Mouse (Mus musculus) limb, embryonic 14.5 days (tissue): ENCODE measurements around the gene Ranbp3. TPM values are rescaled to one million over a fixed set of nuclear protein-coding genes. Genes with fewer than 3 reads are reported as not detected.
A peak's percentile ranks its signal among the peaks of the same experiment; 100 is the strongest.

ENCODE experiments used
- ATAC-seq: fragments of 200-750 bp; cut with Nextera tagmentation; 2 replicates; pipeline ENCODE4 v1.8.0; 2017; ENCODE audit warnings: low read depth, moderate number of reproducible peaks, moderate TSS enrichment; ENCODE audit not compliant: low FRiP score
- DNase-seq: peaks from one replicate; pipeline ENCODE4 v3.0.0-alpha.2; 2015; ENCODE audit warnings: low spot score
- H3K27ac ChIP-seq: fragments of 300-500 bp; sonication (generic); replicated peaks from 2 replicates; pipeline ENCODE4 v1.5.1; 2014; ENCODE audit warnings: low read depth, mild to moderate bottlenecking, low read length, moderate library complexity, mixed read lengths
- H3K27me3 ChIP-seq: fragments of 300-500 bp; sonication (generic); 2 replicates; pipeline ENCODE4 v1.6.1; 2014; ENCODE audit warnings: low read length, mixed read lengths; ENCODE audit not compliant: control insufficient read depth, insufficient read depth
- H3K36me3 ChIP-seq: fragments of 300-500 bp; sonication (generic); 2 replicates; pipeline ENCODE4 v1.6.1; 2014; ENCODE audit warnings: mild to moderate bottlenecking, low read length, moderate library complexity, mixed read lengths; ENCODE audit not compliant: control insufficient read depth, insufficient read depth
- H3K4me1 ChIP-seq: fragments of 300-500 bp; sonication (generic); 2 replicates; pipeline ENCODE4 v1.6.1; 2014; ENCODE audit warnings: antibody characterized with exemption, low read length, mixed read lengths; ENCODE audit not compliant: control insufficient read depth, insufficient read depth
- H3K4me2 ChIP-seq: fragments of 300-500 bp; sonication (generic); replicated peaks from 2 replicates; pipeline ENCODE4 v1.6.1; 2014; ENCODE audit warnings: low read depth, mild to moderate bottlenecking, low read length, moderate library complexity; ENCODE audit not compliant: severe bottlenecking
- H3K4me3 ChIP-seq: fragments of 300-500 bp; sonication (generic); replicated peaks from 2 replicates; pipeline ENCODE4 v1.5.1; 2014; ENCODE audit warnings: low read length
- H3K9ac ChIP-seq: fragments of 300-500 bp; sonication (generic); 2 replicates; pipeline ENCODE4 v1.6.1; 2014; ENCODE audit warnings: mild to moderate bottlenecking, low read depth, low read length, moderate library complexity; ENCODE audit not compliant: severe bottlenecking
- H3K9me3 ChIP-seq: fragments of 300-500 bp; sonication (generic); 2 replicates; pipeline ENCODE4 v1.6.1; 2016; ENCODE audit warnings: low read length; ENCODE audit not compliant: control insufficient read depth
- POLR2A ChIP-seq: fragments of 200-500 bp; IDR thresholded peaks from 2 replicates; pipeline ENCODE4 v1.8.0; 2012; ENCODE audit warnings: inconsistent platforms, mild to moderate bottlenecking, moderate library complexity, borderline replicate concordance; ENCODE audit not compliant: insufficient read depth, insufficient read length; ENCODE audit errors: extremely low read depth
- WGBS: fragments of 180-500 bp; shearing (Covaris S2); extraction: QIAGEN DNeasy Blood & Tissue Kit; methylation state at CpG from one replicate; pipeline ENCODE4 v1.1.7; 2014; 5-methylcytosine and 5-hydroxymethylcytosine counted together
- polyA plus RNA-seq, 2 experiments: library from polyadenylated mRNA; depleted of rRNA in 1 of 2; stranded (reverse) in 1 of 2; unstranded in 1 of 2; fragments of >200 nt; fragmentation: Nextera tagmentation in 1 of 2; extraction: Ambion mirVana in 1 of 2; gene quantifications; 2 replicates each; pipeline versions ENCODE4 v1.2.1 to v1.2.3; 2012 to 2014

Ranbp3 gene
- polyA plus RNA-seq, 2 experiments, result 86.3 to 139 TPM

- Histone ChIP-seq H3K9ac (no peak overlapping the region), H3K4me1 (no peaks in the 10 kb centered on the region), H3K9me3 (no peaks in the 10 kb centered on the region), H3K36me3 (peaks cover 98% of the 10 kb centered on the region), H3K27me3 (no peaks in the 10 kb centered on the region), H3K4me2 (no peak overlapping the region), H3K27ac (no peak overlapping the region), H3K4me3 (no peak overlapping the region)
- no peak for TF ChIP-seq POLR2A
- 82% methylated on average over 4 of the region's 4 CpGs for WGBS
- ATAC-seq, result no peak
- no peak for DNase-seq
These were observed 29.9 kb downstream of the Ranbp3 start for GRCm38 (mm10) chr17:56703038-56703437.

GRCm38 (mm10) chr17:56706515-56706914 is 33.4 kb downstream of the Ranbp3 start:
- ATAC-seq, result no peak
- Histone ChIP-seq H3K36me3 (peaks cover 98% of the 10 kb centered on the region), H3K27me3 (no peaks in the 10 kb centered on the region), H3K4me3 (no peak overlapping the region), H3K4me1 (no peaks in the 10 kb centered on the region), H3K9me3 (no peaks in the 10 kb centered on the region), H3K27ac (no peak overlapping the region), H3K4me2 (no peak overlapping the region), H3K9ac (no peak overlapping the region)
- 85% methylated on average over 1 of the region's 1 CpGs for WGBS
- no peak for DNase-seq
- no peak for TF ChIP-seq POLR2A

- ATAC-seq (no peak), DNase-seq (no peak)
- WGBS, result 81% methylated on average over 4 of the region's 4 CpGs
- Histone ChIP-seq H3K27ac (no peak overlapping the region), H3K9me3 (no peaks in the 10 kb centered on the region), H3K4me2 (no peak overlapping the region), H3K4me1 (no peaks in the 10 kb centered on the region), H3K27me3 (no peaks in the 10 kb centered on the region), H3K36me3 (peaks cover 97% of the 10 kb centered on the region), H3K4me3 (no peak overlapping the region), H3K9ac (no peak overlapping the region)
- TF ChIP-seq POLR2A, result no peak
These were observed 35.6 kb downstream of the Ranbp3 start for GRCm38 (mm10) chr17:56708692-56709091.

- WGBS, result 86% methylated on average over 3 of the region's 3 CpGs
- ATAC-seq (no peak), DNase-seq (no peak)
- H3K4me2 ChIP-seq, result no peak overlapping the region
- no peak for TF ChIP-seq POLR2A
- no peaks in the 10 kb centered on the region for H3K4me1 ChIP-seq
- H3K9ac ChIP-seq, result no peak overlapping the region
- H3K9me3 ChIP-seq, result no peaks in the 10 kb centered on the region
- no peaks in the 10 kb centered on the region for H3K27me3 ChIP-seq
- no peak overlapping the region for H3K4me3 ChIP-seq
- no peak overlapping the region for H3K27ac ChIP-seq
- H3K36me3 ChIP-seq, result peaks cover 92% of the 10 kb centered on the region
These were observed 36.6 kb downstream of the Ranbp3 start for GRCm38 (mm10) chr17:56709708-56710107.

GRCm38 (mm10) chr17:56715360-56715759 is 42.3 kb downstream of the Ranbp3 start:
- TF ChIP-seq POLR2A, result no peak
- H3K36me3 ChIP-seq, result peaks cover 35% of the 10 kb centered on the region
- no peaks in the 10 kb centered on the region for H3K27me3 ChIP-seq
- H3K9ac ChIP-seq, result 0 out of 2 replicates have a peak overlapping the region, but pooled peaks have one; percentile 69
- peak overlapping the region; percentile 65 for H3K4me2 ChIP-seq
- H3K4me3 ChIP-seq, result peak overlapping the region; percentile 53; the same call in 1 of the 2 replicates
- DNase-seq, result no peak
- no peak overlapping the region for H3K27ac ChIP-seq
- WGBS, result 50% methylated on average over 11 of the region's 11 CpGs
- peaks cover 18% of the 10 kb centered on the region for H3K4me1 ChIP-seq
- no peaks in the 10 kb centered on the region for H3K9me3 ChIP-seq
- no peak for ATAC-seq
